Mouse (Mus musculus) left cerebral cortex, adult 9 months (tissue): ENCODE measurements around the gene Cnot3.
"Not testable (repeated sequence)": the region's sequence is repeated elsewhere in the genome, so short reads cannot be mapped to it uniquely, and the experiment has no call there.

Experiments used
- DNase-seq, 2 experiments: peaks; one replicate each; pipeline ENCODE4 v3.0.0; 2022; ENCODE audit warnings: low spot score in 2 of 2

The Cnot3 gene

GRCm38 (mm10) chr7:3644672-3645487 lies at the start of gene Cnot3:
Gene Cnot3 (plus strand): TSS chr7:3645268.
- DNase-seq: peak; percentile 100

DNA sequence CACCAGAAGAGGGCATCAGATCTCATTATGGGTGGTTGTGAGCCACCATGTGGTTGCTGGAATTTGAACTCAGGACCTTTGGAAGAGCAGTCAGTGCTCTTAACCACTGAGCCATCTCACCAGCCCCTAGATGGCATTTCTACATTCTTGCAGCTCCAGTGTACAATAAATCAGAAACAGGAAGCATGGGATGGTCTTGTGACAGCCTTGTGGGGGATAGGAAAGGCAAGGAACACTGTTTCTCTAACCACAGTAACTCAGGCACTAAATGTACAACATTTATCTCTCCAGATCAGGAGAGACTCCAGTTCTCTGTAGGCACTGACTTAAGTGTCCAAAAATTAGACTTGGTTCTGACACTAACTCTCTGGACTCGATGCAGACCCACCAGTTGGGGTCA lies 47.3 kb upstream of the Cnot3 start:
- DNase-seq: not testable (repeated sequence)

DNA sequence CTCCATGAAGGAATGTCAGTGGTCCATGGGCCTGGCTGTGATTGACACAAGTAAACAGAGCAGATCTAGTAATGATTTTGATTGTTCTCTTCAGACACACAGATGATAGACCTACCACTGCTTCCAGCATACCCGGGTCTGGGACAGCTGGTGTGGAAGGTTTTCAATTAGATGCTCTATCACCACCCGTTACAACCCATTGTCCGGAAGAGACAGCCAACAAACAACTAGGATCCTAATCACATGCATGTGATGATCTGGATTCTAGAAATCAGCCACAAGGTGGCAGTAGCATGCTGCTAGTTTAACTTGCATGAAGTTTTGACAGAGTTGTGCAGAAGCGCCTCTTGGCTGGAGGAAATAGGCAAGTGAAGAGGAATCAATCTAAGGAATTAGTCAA lies 43.9 kb upstream of the Cnot3 start:
- peak in 1 of 2 experiments; percentile 79 for DNase-seq

GRCm38 (mm10) chr7:3606798-3607197 lies 38.3 kb upstream of the Cnot3 start:
- no peak for DNase-seq

DNA sequence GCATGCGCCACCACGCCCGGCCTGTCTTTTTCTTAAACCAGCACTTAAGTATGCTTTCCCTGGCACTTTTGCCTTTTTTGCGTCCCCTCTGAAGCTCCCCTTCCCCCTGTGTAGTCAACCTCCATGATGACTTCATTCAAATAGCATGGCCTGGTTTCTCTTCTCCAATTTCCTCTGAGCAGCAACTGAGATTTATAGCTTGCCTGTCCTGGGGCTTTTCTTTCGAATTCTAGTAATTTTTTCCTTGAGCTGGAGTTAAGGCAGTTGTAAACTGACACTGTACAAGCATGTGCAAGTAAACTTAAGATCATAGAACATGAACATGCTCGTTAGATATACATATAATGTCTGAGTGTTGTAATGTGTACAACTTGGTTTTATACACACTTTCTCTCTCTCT lies 37.7 kb upstream of the Cnot3 start:
- no peak for DNase-seq

DNA sequence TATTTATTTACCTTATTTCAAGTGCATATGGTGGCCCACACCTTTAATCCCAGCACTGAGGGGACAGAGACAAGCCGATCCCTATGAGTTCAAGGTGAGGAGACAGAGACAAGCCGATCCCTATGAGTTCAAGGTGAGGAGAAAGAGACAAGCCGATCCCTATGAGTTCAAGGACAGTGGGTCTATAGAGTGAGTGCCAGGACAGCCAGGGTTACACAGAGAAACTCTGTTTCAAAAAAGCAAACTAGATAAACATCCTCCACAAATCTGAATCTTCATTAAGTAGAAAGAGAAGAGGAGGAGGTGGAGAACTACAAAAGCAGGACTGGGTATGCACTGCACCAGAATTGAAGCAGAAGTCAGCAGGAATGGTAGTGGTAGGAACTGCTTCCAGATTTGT lies 36.4 kb upstream of the Cnot3 start:
- DNase-seq: no peak

DNA sequence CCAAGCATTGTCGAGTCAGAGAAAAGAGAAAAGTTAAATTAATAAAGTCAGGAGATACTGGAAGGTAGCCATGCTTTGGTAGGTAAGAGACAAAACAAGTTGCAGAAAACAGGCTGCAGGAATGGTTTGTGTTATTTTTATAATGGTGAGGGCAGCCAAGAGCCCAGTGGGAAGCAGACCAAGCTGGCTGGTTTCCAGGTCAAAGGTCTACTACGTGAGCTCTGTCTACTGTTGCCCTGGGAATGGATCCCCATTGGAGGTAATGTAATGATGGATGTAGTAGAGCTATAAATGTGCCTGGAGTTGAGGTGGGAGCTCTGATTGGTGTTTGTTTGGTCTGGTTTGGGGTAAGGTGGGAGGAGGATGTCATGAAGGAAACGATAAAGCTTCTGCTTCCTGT lies 36.0 kb upstream of the Cnot3 start:
- DNase-seq: no peak

GRCm38 (mm10) chr7:3610437-3610836 lies 34.6 kb upstream of the Cnot3 start:
- no peak for DNase-seq

DNA sequence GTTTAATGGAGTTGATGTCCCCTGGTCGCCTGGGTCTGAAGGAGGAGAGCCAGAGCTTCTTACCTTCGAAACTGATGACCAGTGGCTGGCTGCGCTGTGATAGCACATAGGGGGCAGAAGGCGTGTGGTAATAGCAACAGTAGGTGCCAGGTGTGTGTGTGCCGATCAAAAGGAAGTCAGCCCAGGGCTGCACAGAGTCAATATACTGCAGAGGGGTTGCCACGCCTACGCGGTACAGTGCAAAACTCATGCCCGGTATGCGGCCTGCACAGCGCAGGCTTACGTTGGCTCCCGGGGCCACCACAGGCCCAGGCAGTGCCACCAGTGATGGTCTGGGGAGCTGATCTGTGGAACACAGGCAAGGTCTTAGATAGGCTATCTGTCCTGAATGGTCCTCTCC lies 34.1 kb upstream of the Cnot3 start:
- no peak for DNase-seq

GRCm38 (mm10) chr7:3614021-3614420 lies 31.0 kb upstream of the Cnot3 start:
- no peak for DNase-seq

- no peak for DNase-seq
Measured at GRCm38 (mm10) chr7:3616057-3616388, 29.0 kb upstream of the Cnot3 start, which contains the start of gene Oscar. Gene Oscar (minus strand): TSS chr7:3616157.

- DNase-seq: no peak
Measured at GRCm38 (mm10) chr7:3616389-3617241, 28.5 kb upstream of the Cnot3 start.

GRCm38 (mm10) chr7:3617242-3617995 lies 27.6 kb upstream of the Cnot3 start, which contains the start of gene Ndufa3:
Gene Ndufa3 (plus strand): TSS chr7:3617373.
- peak; percentile 65 to 88 for DNase-seq

- no peak for DNase-seq
Measured at GRCm38 (mm10) chr7:3629030-3629429, 16.0 kb upstream of the Cnot3 start.

DNA sequence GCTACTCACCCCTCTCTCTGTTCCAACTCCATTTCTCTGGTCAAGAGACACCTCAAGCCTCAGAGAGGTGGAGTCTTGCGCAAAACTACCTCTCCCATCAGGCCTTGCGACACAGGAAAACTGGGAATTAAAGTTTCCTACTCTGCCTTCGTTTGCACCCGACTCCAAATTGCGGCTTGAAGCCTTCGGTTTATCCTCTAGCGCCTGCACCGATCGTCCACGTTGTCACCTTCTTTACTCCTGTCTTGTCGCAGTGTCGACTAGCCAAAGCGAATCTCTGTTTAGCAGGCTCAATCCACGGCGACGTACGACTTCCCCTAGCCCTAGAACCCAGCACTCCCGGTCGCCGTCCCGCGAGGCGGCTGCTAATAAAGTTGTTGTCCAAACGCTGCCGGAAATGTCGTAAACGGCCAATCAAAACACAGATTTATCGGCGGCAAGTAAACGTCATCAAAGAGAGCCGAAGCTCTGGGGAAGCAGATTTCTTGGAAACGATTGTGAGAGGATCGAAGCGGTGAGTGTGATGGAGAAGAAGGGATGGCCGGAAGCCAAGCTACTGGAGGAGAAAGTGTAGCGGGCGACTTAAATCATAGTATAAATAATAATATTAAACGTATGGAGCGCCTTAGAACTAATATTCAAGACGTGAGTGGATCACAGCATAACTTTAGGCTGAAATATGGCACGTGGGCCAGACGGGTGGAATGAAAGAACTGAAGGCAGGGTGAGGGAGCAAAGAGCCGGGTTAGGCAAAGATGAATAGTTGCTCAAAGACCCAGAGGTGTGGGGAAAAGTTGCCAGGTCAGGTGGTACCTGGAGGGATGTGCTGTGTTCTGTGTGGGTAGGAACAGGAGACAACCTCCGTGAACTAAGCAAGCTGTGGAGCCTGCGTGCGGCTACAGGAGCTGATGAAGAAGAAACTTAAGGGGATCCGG lies 15.3 kb upstream of the Cnot3 start, which contains the start of the genes Tfpt and Prpf31:
Gene Tfpt (minus strand): TSS at position 387 of the 935 bp plus-strand sequence.
Gene Prpf31 (plus strand): TSS at position 443 of the 935 bp plus-strand sequence.
- DNase-seq: peak; percentile 86 to 94

DNA sequence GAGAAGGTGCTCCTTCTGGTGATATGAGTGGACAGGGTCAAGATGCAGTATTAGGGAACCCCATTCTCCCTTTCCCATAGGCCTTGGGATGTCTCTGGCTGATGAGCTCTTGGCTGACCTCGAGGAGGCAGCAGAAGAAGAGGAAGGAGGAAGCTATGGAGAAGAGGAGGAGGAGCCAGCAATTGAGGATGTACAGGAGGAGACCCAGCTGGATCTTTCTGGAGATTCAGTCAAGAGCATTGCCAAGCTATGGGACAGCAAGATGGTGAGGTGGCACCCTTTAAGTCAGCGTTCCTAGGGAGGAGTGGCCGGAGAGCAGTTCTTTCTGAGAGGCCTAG lies 14.6 kb upstream of the Cnot3 start:
- DNase-seq: no peak

GRCm38 (mm10) chr7:3643412-3643811 lies 1.7 kb upstream of the Cnot3 start:
- no peak for DNase-seq

- DNase-seq: no peak
Measured at GRCm38 (mm10) chr7:3643843-3644242, 1.2 kb upstream of the Cnot3 start.

- DNase-seq: no peak
Measured at GRCm38 (mm10) chr7:3644348-3644671, 758 bp upstream of the Cnot3 start.

GRCm38 (mm10) chr7:3645488-3646025 lies 489 bp downstream of the Cnot3 start:
- DNase-seq: peak in 1 of 2 experiments; percentile 28

DNA sequence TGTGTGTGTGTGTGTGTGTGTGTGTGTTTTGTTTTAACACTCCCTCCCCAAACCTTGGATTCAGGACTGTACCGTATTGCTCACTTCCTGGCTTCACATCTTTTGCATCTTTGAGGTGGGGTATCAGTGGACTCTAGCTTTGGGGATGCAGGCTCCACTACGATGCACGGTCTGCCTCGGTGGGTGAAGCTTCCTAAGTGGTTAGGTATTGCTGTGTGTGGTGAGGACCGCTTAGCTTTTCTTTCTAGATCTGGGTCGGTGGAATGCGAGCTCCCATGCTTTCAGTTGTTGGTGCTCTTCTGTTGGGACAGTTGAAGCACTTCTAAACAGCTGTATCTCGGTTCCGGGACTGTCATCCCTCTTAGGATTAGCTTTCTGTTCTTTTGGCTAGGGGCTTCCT lies 1.1 kb downstream of the Cnot3 start:
- DNase-seq: no peak
